Mouse (Mus musculus) kidney, postnatal 36 days (tissue): ENCODE measurements at regions not wholly inside any gene's neighbourhood (a gene's known extent, or its start where the extent isn't known, plus 50 kb on each side); places are given as distances from the start of the nearest gene placed in this dataset.

ENCODE experiments used
- DNase-seq, 2 experiments: peaks; one replicate each; pipeline ENCODE4 v3.0.0; 2021 to 2022; ENCODE audit warnings: mixed read lengths in 2 of 2

- no peak for DNase-seq
Measured at GRCm38 (mm10) chr12:109662179-109662578, 62.0 kb upstream of the Rtl1 start.

GRCm38 (mm10) chr12:109674766-109675165 lies 74.6 kb upstream of the Rtl1 start:
- DNase-seq, result no peak

- DNase-seq, result no peak
Measured at GRCm38 (mm10) chr12:109694046-109694445, 93.9 kb upstream of the Rtl1 start.

GRCm38 (mm10) chr12:109694801-109695430 lies 94.8 kb upstream of the Rtl1 start:
- DNase-seq, result no peak

- no peak for DNase-seq
Measured at GRCm38 (mm10) chr12:109706820-109707219, 106.7 kb upstream of the Rtl1 start.

GRCm38 (mm10) chr12:109709661-109710060 lies 109.5 kb upstream of the Rtl1 start:
- DNase-seq, result no peak

GRCm38 (mm10) chr12:109711392-109711791 lies 111.3 kb upstream of the Rtl1 start:
- DNase-seq, result no peak

GRCm38 (mm10) chr12:109711946-109712345 lies 111.8 kb upstream of the Rtl1 start:
- DNase-seq, result no peak

GRCm38 (mm10) chr12:109712386-109712785 lies 112.3 kb upstream of the Rtl1 start:
- DNase-seq, result no peak

- DNase-seq, result no peak
Measured at GRCm38 (mm10) chr12:109713041-109713440, 112.9 kb upstream of the Rtl1 start.

GRCm38 (mm10) chr12:109714061-109714460 lies 113.9 kb upstream of the Rtl1 start:
- DNase-seq, result no peak

GRCm38 (mm10) chr12:109716991-109717390 lies 116.9 kb upstream of the Rtl1 start:
- DNase-seq, result no peak

GRCm38 (mm10) chr12:109718036-109718435 lies 117.9 kb upstream of the Rtl1 start:
- DNase-seq, result no peak

- no peak for DNase-seq
Measured at GRCm38 (mm10) chr12:109738201-109738600, 138.1 kb upstream of the Rtl1 start.

- DNase-seq, result no peak
Measured at GRCm38 (mm10) chr12:109738911-109739310, 138.8 kb upstream of the Rtl1 start.

- DNase-seq, result no peak
Measured at GRCm38 (mm10) chr12:109742486-109742885, 142.4 kb upstream of the Rtl1 start.

GRCm38 (mm10) chr12:109743036-109743650 lies 143.0 kb upstream of the Rtl1 start:
- DNase-seq, result no peak

GRCm38 (mm10) chr12:109744186-109744585 lies 144.1 kb upstream of the Rtl1 start:
- DNase-seq, result no peak

GRCm38 (mm10) chr12:109745731-109746484 lies 145.8 kb upstream of the Rtl1 start:
- no peak for DNase-seq

GRCm38 (mm10) chr12:109747201-109747600 lies 147.1 kb upstream of the Rtl1 start:
- DNase-seq, result no peak

- DNase-seq, result no peak
Measured at GRCm38 (mm10) chr12:109747776-109748175, 147.6 kb upstream of the Rtl1 start.

- DNase-seq, result no peak
Measured at GRCm38 (mm10) chr12:109748326-109749059, 148.4 kb upstream of the Rtl1 start.

- no peak for DNase-seq
Measured at GRCm38 (mm10) chr12:109749256-109749655, 149.1 kb upstream of the Rtl1 start.
